Mouse (Mus musculus): ENCODE measurements around the gene Slc25a1. TPM values are rescaled to one million over a fixed set of nuclear protein-coding genes. Genes with fewer than 3 reads are reported as not detected.
A peak's percentile ranks its signal among the peaks of the same experiment; 100 is the strongest.

Slc25a1 gene
- polyA plus RNA-seq, 1 experiment from 2014 or later = 138 TPM

DNA sequence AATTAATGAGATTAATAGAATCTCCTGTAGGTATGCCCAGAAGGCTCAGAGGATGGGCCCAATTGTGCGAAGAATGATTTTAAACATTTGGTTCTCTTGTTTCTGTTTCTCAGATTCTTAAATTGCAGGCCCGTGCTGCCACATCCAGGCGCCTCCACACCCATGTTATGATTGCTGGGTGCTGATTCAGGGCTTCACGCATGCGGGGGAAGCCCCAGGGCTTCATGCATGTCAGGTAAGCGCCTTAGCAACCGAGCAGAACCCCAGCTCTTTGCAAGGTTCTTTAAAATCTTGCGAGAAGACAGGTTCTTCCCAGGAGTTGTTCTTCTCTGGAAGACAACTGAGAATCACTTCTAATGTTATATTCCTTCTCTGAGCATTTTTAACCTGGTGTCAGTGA lies 15.4 kb upstream of the Slc25a1 start:
- H3K27ac ChIP-seq (ENCODE audit: low read depth, low read length) = no peak overlapping the region
- WGBS = 67% methylated on average over 8 of the region's 8 CpGs
- H3K27me3 ChIP-seq (replicated peaks; ENCODE audit: control insufficient read depth, insufficient read depth, low read length) = no peaks in the 10 kb centered on the region
- H3K4me2 ChIP-seq = no peak overlapping the region
- no peaks in the 10 kb centered on the region for H3K9me3 ChIP-seq (ENCODE audit: control insufficient read depth, low read length)
- H3K4me3 ChIP-seq (ENCODE audit: low read depth, low read length) = no peak overlapping the region
- ATAC-seq (replicated peaks; ENCODE audit: low FRiP score) (no peak), DNase-seq (ENCODE audit: low spot score) (no peak)
- peaks cover 6% of the 10 kb centered on the region for H3K4me1 ChIP-seq (replicated peaks; ENCODE audit: control insufficient read depth, insufficient read depth, low read length)
- H3K9ac ChIP-seq (ENCODE audit: low read depth, low read length) = no peak overlapping the region
- no peaks in the 10 kb centered on the region for H3K36me3 ChIP-seq (ENCODE audit: control insufficient read depth, insufficient read depth, low read length)

GRCm38 (mm10) chr16:17939255-17939751 lies 11.3 kb upstream of the Slc25a1 start:
- H3K27me3 ChIP-seq (replicated peaks; ENCODE audit: control insufficient read depth, insufficient read depth, low read length) = no peaks in the 10 kb centered on the region
- DNase-seq (ENCODE audit: low spot score) = no peak
- peak; percentile 87 for ATAC-seq (replicated peaks; ENCODE audit: low FRiP score)
- peaks cover 16% of the 10 kb centered on the region for H3K4me1 ChIP-seq (replicated peaks; ENCODE audit: control insufficient read depth, insufficient read depth, low read length)
- peak overlapping the region; percentile 6 for H3K4me2 ChIP-seq
- H3K9me3 ChIP-seq (ENCODE audit: control insufficient read depth, low read length) = no peaks in the 10 kb centered on the region
- H3K4me3 ChIP-seq (ENCODE audit: low read depth, low read length) = no peak overlapping the region
- 32% methylated on average over 9 of the region's 9 CpGs for WGBS
- no peak overlapping the region; the same call in 1 of the 2 replicates for H3K9ac ChIP-seq (ENCODE audit: low read depth, low read length)
- H3K36me3 ChIP-seq (ENCODE audit: control insufficient read depth, insufficient read depth, low read length) = no peaks in the 10 kb centered on the region
- H3K27ac ChIP-seq (ENCODE audit: low read depth, low read length) = peak overlapping the region; percentile 63

GRCm38 (mm10) chr16:17938821-17939220 lies 10.8 kb upstream of the Slc25a1 start:
- no peaks in the 10 kb centered on the region for H3K27me3 ChIP-seq (replicated peaks; ENCODE audit: control insufficient read depth, insufficient read depth, low read length)
- 6% methylated on average over 7 of the region's 7 CpGs for WGBS
- peak overlapping the region; percentile 63 for H3K27ac ChIP-seq (ENCODE audit: low read depth, low read length)
- H3K4me1 ChIP-seq (replicated peaks; ENCODE audit: control insufficient read depth, insufficient read depth, low read length) = peaks cover 21% of the 10 kb centered on the region
- ATAC-seq (replicated peaks; ENCODE audit: low FRiP score) = peak; percentile 92
- DNase-seq (ENCODE audit: low spot score) = peak; percentile 78
- H3K36me3 ChIP-seq (ENCODE audit: control insufficient read depth, insufficient read depth, low read length) = no peaks in the 10 kb centered on the region
- peak overlapping the region; percentile 11 for H3K9ac ChIP-seq (ENCODE audit: low read depth, low read length)
- no peak overlapping the region for H3K4me3 ChIP-seq (ENCODE audit: low read depth, low read length)
- H3K4me2 ChIP-seq = peak overlapping the region; percentile 6
- no peaks in the 10 kb centered on the region for H3K9me3 ChIP-seq (ENCODE audit: control insufficient read depth, low read length)

DNA sequence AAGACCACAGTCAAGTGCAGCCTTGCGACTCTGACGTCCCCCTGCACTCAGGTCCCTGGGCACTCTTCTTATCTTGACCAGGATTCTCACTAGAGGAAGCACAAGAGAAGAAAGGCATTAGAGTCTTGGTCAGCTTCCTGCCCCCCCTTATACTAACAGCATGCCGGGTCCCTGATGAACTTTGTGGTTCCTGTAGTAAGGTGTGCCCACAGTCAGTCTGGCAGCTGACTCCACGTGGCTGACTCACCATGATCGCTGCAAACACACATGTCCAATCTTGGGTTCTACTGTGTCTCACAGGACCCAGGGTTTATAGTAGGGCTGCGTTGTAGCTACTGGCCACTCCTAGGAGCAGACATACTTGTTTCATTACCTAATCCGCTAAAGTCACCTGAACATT lies 10.2 kb upstream of the Slc25a1 start:
- Histone ChIP-seq H3K4me3 (ENCODE audit: low read depth, low read length) (no peak overlapping the region), H3K9me3 (ENCODE audit: control insufficient read depth, low read length) (no peaks in the 10 kb centered on the region), H3K9ac (ENCODE audit: low read depth, low read length) (no peak overlapping the region; the same call in 1 of the 2 replicates), H3K4me1 (replicated peaks; ENCODE audit: control insufficient read depth, insufficient read depth, low read length) (peaks cover 22% of the 10 kb centered on the region), H3K27ac (ENCODE audit: low read depth, low read length) (peak overlapping the region; percentile 63), H3K4me2 (peak overlapping the region; percentile 6), H3K27me3 (replicated peaks; ENCODE audit: control insufficient read depth, insufficient read depth, low read length) (no peaks in the 10 kb centered on the region), H3K36me3 (ENCODE audit: control insufficient read depth, insufficient read depth, low read length) (no peaks in the 10 kb centered on the region)
- DNase-seq (ENCODE audit: low spot score) (no peak), ATAC-seq (replicated peaks; ENCODE audit: low FRiP score) (no peak)
- 42% methylated on average over 7 of the region's 7 CpGs for WGBS

DNA sequence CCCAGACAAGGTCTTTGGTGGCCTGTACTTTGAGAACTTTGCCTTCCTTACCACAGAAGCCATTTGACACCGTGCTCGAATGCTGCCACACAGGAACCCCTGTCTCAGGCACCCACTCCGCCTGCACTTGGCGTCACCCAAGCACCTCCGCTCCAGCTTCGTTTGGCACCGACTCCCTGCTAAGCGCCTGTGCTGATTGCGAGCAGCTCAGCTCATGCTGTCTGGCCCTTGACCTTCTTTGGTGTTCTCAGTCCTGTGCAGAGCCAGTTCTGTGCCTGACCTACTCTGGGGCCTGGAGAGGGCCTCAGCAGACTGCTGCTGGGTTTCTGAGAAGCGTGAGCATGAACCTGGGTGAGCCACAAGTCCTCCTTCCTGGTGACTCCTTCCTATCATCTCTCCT lies 8.8 kb upstream of the Slc25a1 start:
- H3K27me3 ChIP-seq (replicated peaks; ENCODE audit: control insufficient read depth, insufficient read depth, low read length) = no peaks in the 10 kb centered on the region
- no peaks in the 10 kb centered on the region for H3K9me3 ChIP-seq (ENCODE audit: control insufficient read depth, low read length)
- H3K4me3 ChIP-seq (ENCODE audit: low read depth, low read length) = no peak overlapping the region
- H3K36me3 ChIP-seq (ENCODE audit: control insufficient read depth, insufficient read depth, low read length) = no peaks in the 10 kb centered on the region
- DNase-seq (ENCODE audit: low spot score) (no peak), ATAC-seq (replicated peaks; ENCODE audit: low FRiP score) (no peak)
- no peak overlapping the region for H3K9ac ChIP-seq (ENCODE audit: low read depth, low read length)
- no peak overlapping the region for H3K4me2 ChIP-seq
- 83% methylated on average over 10 of the region's 10 CpGs for WGBS
- H3K4me1 ChIP-seq (replicated peaks; ENCODE audit: control insufficient read depth, insufficient read depth, low read length) = peaks cover 22% of the 10 kb centered on the region
- no peak overlapping the region for H3K27ac ChIP-seq (ENCODE audit: low read depth, low read length)

DNA sequence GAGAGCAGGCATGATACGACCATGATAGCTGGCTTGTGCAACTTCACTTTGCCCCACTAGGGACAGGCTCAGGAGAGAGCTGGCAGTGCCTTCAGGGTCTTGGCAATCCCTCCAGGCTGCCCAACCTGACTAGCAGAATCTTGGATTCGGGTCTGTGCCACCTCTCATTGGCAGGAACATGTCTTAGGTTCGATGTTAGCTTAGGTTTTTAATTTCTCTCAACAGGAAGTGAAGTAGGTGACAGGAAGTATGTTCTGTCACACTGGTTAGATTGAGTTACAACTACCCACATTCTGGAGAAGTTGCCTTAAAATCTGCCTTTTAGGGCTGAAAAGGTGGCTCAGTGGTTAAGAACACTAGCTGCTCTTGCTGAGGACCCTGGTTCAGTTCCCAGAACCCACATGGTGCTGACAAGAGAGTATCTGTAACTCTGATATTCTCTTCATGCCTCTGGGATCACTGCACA lies 6.5 kb upstream of the Slc25a1 start:
- 43% methylated on average over 3 of the region's 3 CpGs for WGBS
- peaks cover 22% of the 10 kb centered on the region for H3K4me1 ChIP-seq (replicated peaks; ENCODE audit: control insufficient read depth, insufficient read depth, low read length)

DNA sequence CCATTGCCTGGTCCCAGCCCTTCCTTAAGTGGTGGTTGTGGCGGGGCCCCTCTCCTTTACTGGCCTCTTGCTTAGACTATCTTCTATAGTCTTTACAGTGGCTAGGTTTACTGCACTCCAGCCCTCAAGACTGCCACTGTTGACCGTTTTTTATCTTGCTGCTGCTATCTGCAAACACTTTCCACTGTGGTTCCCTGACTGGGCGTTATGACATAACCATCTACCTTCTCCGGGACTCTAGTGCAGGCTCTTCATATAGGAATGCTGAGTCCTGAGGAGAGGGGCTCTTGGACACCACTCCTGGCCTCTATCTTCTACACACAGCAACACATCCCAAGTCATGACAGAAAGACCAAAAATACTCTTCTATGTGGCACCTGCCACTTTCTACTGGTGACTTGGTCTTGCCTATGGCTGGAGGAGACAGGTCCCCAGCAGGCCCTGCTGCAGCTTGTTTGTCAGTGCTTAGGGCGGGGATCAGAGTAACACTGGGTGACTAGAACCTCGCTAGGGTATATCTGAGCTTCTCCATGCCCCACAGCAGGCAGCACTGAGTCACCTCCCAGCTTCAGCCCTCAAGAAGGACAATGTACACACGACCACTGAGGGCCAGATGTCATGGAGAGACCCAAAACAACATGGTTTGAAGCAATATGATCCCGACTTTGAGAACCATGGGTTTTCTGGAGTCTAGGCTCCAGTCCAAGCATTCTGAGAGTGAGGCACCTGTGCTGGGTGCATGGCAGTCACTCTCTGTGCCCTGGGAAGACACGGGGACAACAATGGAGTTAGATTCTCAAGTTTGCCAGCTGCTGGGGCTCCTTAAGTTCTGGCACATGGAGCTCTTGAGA lies 5.8 kb upstream of the Slc25a1 start:
- Histone ChIP-seq H3K27ac (ENCODE audit: low read depth, low read length) (peak overlapping the region; percentile 90), H3K9ac (ENCODE audit: low read depth, low read length) (peak overlapping the region; percentile 56)
- 46% methylated on average over 9 of the region's 9 CpGs for WGBS

More for the DNA sequence above, 6.5 kb upstream of the Slc25a1 start:
- no peak for DNase-seq (ENCODE audit: low spot score)
- no peak overlapping the region for H3K4me2 ChIP-seq
- H3K4me3 ChIP-seq (ENCODE audit: low read depth, low read length) = no peak overlapping the region
- H3K27ac ChIP-seq (ENCODE audit: low read depth, low read length) = peak overlapping the region; percentile 90
- H3K9ac ChIP-seq (ENCODE audit: low read depth, low read length) = peak overlapping the region; percentile 56
- no peaks in the 10 kb centered on the region for H3K27me3 ChIP-seq (replicated peaks; ENCODE audit: control insufficient read depth, insufficient read depth, low read length)
- no peak for ATAC-seq (replicated peaks; ENCODE audit: low FRiP score)
- H3K9me3 ChIP-seq (ENCODE audit: control insufficient read depth, low read length) = no peaks in the 10 kb centered on the region
- H3K36me3 ChIP-seq (ENCODE audit: control insufficient read depth, insufficient read depth, low read length) = no peaks in the 10 kb centered on the region

DNA sequence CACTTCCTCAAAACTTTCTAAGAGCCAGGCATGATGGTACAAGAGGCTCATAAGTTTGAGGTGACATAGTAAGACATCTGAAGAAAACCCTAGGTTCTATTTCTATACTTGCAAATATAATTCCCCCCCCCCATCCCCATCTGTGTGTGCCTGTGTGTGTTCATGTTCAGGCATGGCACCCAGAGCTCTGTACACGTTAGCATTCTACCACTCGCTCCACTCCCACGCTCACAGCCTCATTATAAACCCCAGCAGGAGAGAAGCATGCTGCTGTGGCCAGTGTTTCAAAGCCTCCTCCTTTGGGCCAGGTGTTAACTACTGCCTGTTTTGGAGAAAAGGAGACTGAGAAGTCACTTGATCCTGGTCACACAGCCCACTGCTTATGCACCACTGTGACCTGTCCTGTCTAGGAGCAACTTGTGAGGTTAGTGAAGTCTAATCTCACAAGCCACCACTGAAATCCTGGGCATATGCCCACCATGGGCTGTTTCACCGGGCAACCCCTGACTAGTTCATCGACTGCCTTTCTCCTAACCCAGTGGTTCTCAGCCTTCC lies 4.0 kb upstream of the Slc25a1 start:
- no peak for ATAC-seq (replicated peaks; ENCODE audit: low FRiP score)
- Histone ChIP-seq H3K27ac (ENCODE audit: low read depth, low read length) (no peak overlapping the region), H3K36me3 (ENCODE audit: control insufficient read depth, insufficient read depth, low read length) (no peaks in the 10 kb centered on the region), H3K9me3 (ENCODE audit: control insufficient read depth, low read length) (no peaks in the 10 kb centered on the region), H3K27me3 (replicated peaks; ENCODE audit: control insufficient read depth, insufficient read depth, low read length) (no peaks in the 10 kb centered on the region), H3K4me3 (ENCODE audit: low read depth, low read length) (no peak overlapping the region), H3K4me1 (replicated peaks; ENCODE audit: control insufficient read depth, insufficient read depth, low read length) (peaks cover 16% of the 10 kb centered on the region), H3K9ac (ENCODE audit: low read depth, low read length) (no peak overlapping the region), H3K4me2 (no peak overlapping the region)
- no peak for DNase-seq (ENCODE audit: low spot score)
- 73% methylated on average over 5 of the region's 5 CpGs for WGBS

More for the DNA sequence above, 5.8 kb upstream of the Slc25a1 start:
- Histone ChIP-seq H3K36me3 (ENCODE audit: control insufficient read depth, insufficient read depth, low read length) (no peaks in the 10 kb centered on the region), H3K9me3 (ENCODE audit: control insufficient read depth, low read length) (no peaks in the 10 kb centered on the region), H3K27me3 (replicated peaks; ENCODE audit: control insufficient read depth, insufficient read depth, low read length) (no peaks in the 10 kb centered on the region), H3K4me1 (replicated peaks; ENCODE audit: control insufficient read depth, insufficient read depth, low read length) (peaks cover 25% of the 10 kb centered on the region), H3K4me3 (ENCODE audit: low read depth, low read length) (no peak overlapping the region), H3K4me2 (peak overlapping the region; percentile 26)
- ATAC-seq (replicated peaks; ENCODE audit: low FRiP score) (peak; percentile 82), DNase-seq (ENCODE audit: low spot score) (no peak)

Measured in liver, embryonic 11.5 days (tissue).